Mouse (Mus musculus) liver, adult 2 months (tissue): ENCODE data around the gene Hus1. TPM values are rescaled to one million over a fixed set of nuclear protein-coding genes. Genes with fewer than 3 reads are reported as not detected.

Experiments
- DNase-seq: peaks from one replicate; pipeline ENCODE4 v3.0.0-alpha.2; 2011; ENCODE audit warnings: low read depth, low spot score; ENCODE audit errors: extremely low read depth
- H3K27ac ChIP-seq: fragments of 200-500 bp; replicated peaks from 2 replicates; pipeline ENCODE4 v1.5.1; 2012; ENCODE audit warnings: low read depth, mild to moderate bottlenecking, control low read depth, inconsistent platforms, low read length; ENCODE audit not compliant: insufficient read depth
- H3K27me3 ChIP-seq: fragments of 200-500 bp; 2 replicates; pipeline ENCODE4 v1.6.1; 2012; ENCODE audit warnings: mild to moderate bottlenecking, moderate library complexity, low read length, inconsistent platforms; ENCODE audit not compliant: control insufficient read depth, insufficient read depth
- H3K36me3 ChIP-seq: fragments of 200-500 bp; 2 replicates; pipeline ENCODE4 v1.6.1; 2012; ENCODE audit warnings: low read length, inconsistent platforms; ENCODE audit not compliant: control insufficient read depth, insufficient read depth
- H3K4me1 ChIP-seq: fragments of 200-500 bp; 2 replicates; pipeline ENCODE4 v1.6.1; 2011; ENCODE audit warnings: low read length; ENCODE audit not compliant: control insufficient read depth, insufficient read depth
- H3K4me3 ChIP-seq: fragments of 200-500 bp; 2 replicates; pipeline ENCODE4 v1.5.1; 2011; ENCODE audit warnings: low read depth, mild to moderate bottlenecking, control low read depth, low read length, moderate library complexity; ENCODE audit not compliant: insufficient read depth
- H3K79me2 ChIP-seq: fragments of 200-500 bp; 2 replicates; pipeline ENCODE4 v1.6.1; 2012; ENCODE audit warnings: inconsistent platforms, mild to moderate bottlenecking, low read length, moderate library complexity; ENCODE audit not compliant: control insufficient read depth, insufficient read depth
- H3K9ac ChIP-seq: fragments of 200-500 bp; 2 replicates; pipeline ENCODE4 v1.6.1; 2012; ENCODE audit warnings: low read depth, mild to moderate bottlenecking, control low read depth, inconsistent platforms, low read length
- CTCF ChIP-seq: fragments of 200-500 bp; IDR thresholded peaks from 2 replicates; pipeline ENCODE4 v1.5.1; 2011; ENCODE audit warnings: low read depth, low read length, control low read depth
- POLR2A ChIP-seq: fragments of 200-500 bp; IDR thresholded peaks from 2 replicates; pipeline ENCODE4 v1.6.1; 2011; ENCODE audit warnings: low read length, control low read depth; ENCODE audit not compliant: insufficient read depth; ENCODE audit errors: extremely low read depth
- WGBS: fragments of 180-500 bp; shearing (Covaris S2); methylation state at CpG from one replicate; pipeline ENCODE4 v1.1.7; 2018; 5-methylcytosine and 5-hydroxymethylcytosine counted together
- polyA plus RNA-seq: library from polyadenylated mRNA; depleted of rRNA; stranded (reverse); fragments of >200 nt; gene quantifications from 2 replicates; pipeline ENCODE4 v1.2.3, GENCODE M21; 2012
- total RNA-seq: library from RNA; depleted of rRNA; stranded (reverse); fragments of >200 nt; gene quantifications from 2 replicates; pipeline ENCODE4 v1.2.3, GENCODE M21; 2014

The Hus1 gene
- total and polyA plus RNA-seq, 2 experiments: 3.3 to 4.1 TPM

- no peaks in the 10 kb centered on the region for H3K4me1 ChIP-seq
- no peak overlapping the region for H3K9ac ChIP-seq
- no peak for DNase-seq
- no peak overlapping the region for H3K27ac ChIP-seq
- WGBS: 73% methylated on average over 3 of the region's 3 CpGs
- TF ChIP-seq CTCF (no peak), POLR2A (no peak)
- H3K4me3 ChIP-seq: no peak overlapping the region
- no peaks in the 10 kb centered on the region for H3K79me2 ChIP-seq
- H3K27me3 ChIP-seq: no peaks in the 10 kb centered on the region
- H3K36me3 ChIP-seq: no peaks in the 10 kb centered on the region
Measured at GRCm38 (mm10) chr11:9025211-9025610, 14.2 kb upstream of the Hus1 start.

- DNase-seq: no peak
- no peaks in the 10 kb centered on the region for H3K4me1 ChIP-seq
- TF ChIP-seq CTCF: no peak
- no peak for TF ChIP-seq POLR2A
- no peak overlapping the region for H3K9ac ChIP-seq
- 81% methylated on average over 7 of the region's 7 CpGs for WGBS
- no peak overlapping the region for H3K4me3 ChIP-seq
- no peaks in the 10 kb centered on the region for H3K36me3 ChIP-seq
- H3K79me2 ChIP-seq: no peaks in the 10 kb centered on the region
- no peaks in the 10 kb centered on the region for H3K27me3 ChIP-seq
- no peak overlapping the region for H3K27ac ChIP-seq
Measured at GRCm38 (mm10) chr11:9024782-9025181, 13.8 kb upstream of the Hus1 start.

- Histone ChIP-seq H3K27me3 (no peaks in the 10 kb centered on the region), H3K9ac (no peak overlapping the region), H3K79me2 (no peaks in the 10 kb centered on the region), H3K36me3 (no peaks in the 10 kb centered on the region), H3K4me1 (no peaks in the 10 kb centered on the region), H3K4me3 (no peak overlapping the region), H3K27ac (no peak overlapping the region)
- no peak for DNase-seq
- TF ChIP-seq POLR2A (no peak), CTCF (no peak)
- WGBS: 76% methylated on average over 5 of the region's 5 CpGs
Measured at GRCm38 (mm10) chr11:9020207-9020606, 9.2 kb upstream of the Hus1 start.

- Histone ChIP-seq H3K4me3 (no peak overlapping the region), H3K9ac (no peak overlapping the region), H3K79me2 (no peaks in the 10 kb centered on the region), H3K4me1 (no peaks in the 10 kb centered on the region), H3K27ac (no peak overlapping the region), H3K36me3 (no peaks in the 10 kb centered on the region), H3K27me3 (no peaks in the 10 kb centered on the region)
- TF ChIP-seq POLR2A (no peak), CTCF (no peak)
- WGBS: 61% methylated on average over 6 of the region's 6 CpGs
- DNase-seq: no peak
Measured at GRCm38 (mm10) chr11:9018491-9019267, 7.7 kb upstream of the Hus1 start.

GRCm38 (mm10) chr11:9014740-9015139 is 3.7 kb upstream of the Hus1 start:
- no peaks in the 10 kb centered on the region for H3K4me1 ChIP-seq
- TF ChIP-seq POLR2A: no peak
- no peak for TF ChIP-seq CTCF
- H3K79me2 ChIP-seq: no peaks in the 10 kb centered on the region
- H3K9ac ChIP-seq: no peak overlapping the region
- H3K27ac ChIP-seq: no peak overlapping the region
- no peak overlapping the region for H3K4me3 ChIP-seq
- 89% methylated on average over 3 of the region's 3 CpGs for WGBS
- H3K36me3 ChIP-seq: no peaks in the 10 kb centered on the region
- H3K27me3 ChIP-seq: no peaks in the 10 kb centered on the region
- no peak for DNase-seq

- TF ChIP-seq CTCF (no peak), POLR2A (no peak)
- WGBS: 0% methylated on average over 3 of the region's 3 CpGs
- no peaks in the 10 kb centered on the region for H3K79me2 ChIP-seq
Measured at GRCm38 (mm10) chr11:9011348-9011747, 357 bp upstream of the Hus1 start.

More at GRCm38 (mm10) chr11:9011348-9011747, 357 bp upstream of the Hus1 start:
- Histone ChIP-seq H3K4me3 (peak overlapping the region; percentile 95), H3K36me3 (peaks cover 7% of the 10 kb centered on the region), H3K27me3 (no peaks in the 10 kb centered on the region), H3K9ac (peak overlapping the region; percentile 94; the same call in 1 of the 2 replicates), H3K4me1 (no peaks in the 10 kb centered on the region), H3K27ac (peak overlapping the region; percentile 31; the same call in 1 of the 2 replicates)
- no peak for DNase-seq
